Mouse (Mus musculus) forebrain, embryonic 13.5 days (tissue): ENCODE results near the gene Ppp4r4. TPM values are rescaled to one million over a fixed set of nuclear protein-coding genes. Genes with fewer than 3 reads are reported as not detected.

ENCODE experiments used
- ATAC-seq: fragments of 200-750 bp; cut with Nextera tagmentation; 2 replicates; pipeline ENCODE4 v1.8.0; 2017
- H3K27ac ChIP-seq: fragments of 300-500 bp; sonication (generic); 2 replicates; pipeline ENCODE4 v1.5.1; 2015; ENCODE audit warnings: inconsistent platforms, mild to moderate bottlenecking, moderate library complexity
- H3K27me3 ChIP-seq: fragments of 300-500 bp; sonication (generic); 2 replicates; pipeline ENCODE4 v1.6.1; 2015; ENCODE audit warnings: mild to moderate bottlenecking, inconsistent platforms
- H3K36me3 ChIP-seq: fragments of 300-500 bp; sonication (generic); 2 replicates; pipeline ENCODE4 v1.6.1; 2015; ENCODE audit warnings: mild to moderate bottlenecking, inconsistent platforms; ENCODE audit not compliant: poor library complexity, severe bottlenecking
- H3K4me1 ChIP-seq: fragments of 300-500 bp; sonication (generic); 2 replicates; pipeline ENCODE4 v1.6.1; 2015; ENCODE audit warnings: inconsistent platforms
- H3K4me2 ChIP-seq: fragments of 300-500 bp; sonication (generic); 2 replicates; pipeline ENCODE4 v1.6.1; 2015; ENCODE audit warnings: inconsistent platforms, mild to moderate bottlenecking, moderate library complexity
- H3K4me3 ChIP-seq: fragments of 300-500 bp; sonication (generic); 2 replicates; pipeline ENCODE4 v1.5.1; 2015; ENCODE audit warnings: mild to moderate bottlenecking, inconsistent platforms
- H3K9ac ChIP-seq: fragments of 300-500 bp; sonication (generic); 2 replicates; pipeline ENCODE4 v1.6.1; 2015; ENCODE audit warnings: mild to moderate bottlenecking, inconsistent platforms
- H3K9me3 ChIP-seq: fragments of 300-500 bp; sonication (generic); replicated peaks from 2 replicates; pipeline ENCODE4 v1.6.1; 2016; ENCODE audit warnings: inconsistent platforms
- WGBS: fragments of 180-500 bp; shearing (Covaris S2); methylation state at CpG from one replicate; pipeline ENCODE4 v1.1.7; 2015; 5-methylcytosine and 5-hydroxymethylcytosine counted together
- polyA plus RNA-seq: library from polyadenylated mRNA; unstranded; fragments of >200 nt; fragmentation: Nextera tagmentation; extraction: Ambion mirVana; gene quantifications from 2 replicates; pipeline ENCODE4 v1.2.1, GENCODE M21; 2015

The Ppp4r4 gene
- polyA plus RNA-seq, 1 experiment from 2014 or later = 1.8 TPM

DNA sequence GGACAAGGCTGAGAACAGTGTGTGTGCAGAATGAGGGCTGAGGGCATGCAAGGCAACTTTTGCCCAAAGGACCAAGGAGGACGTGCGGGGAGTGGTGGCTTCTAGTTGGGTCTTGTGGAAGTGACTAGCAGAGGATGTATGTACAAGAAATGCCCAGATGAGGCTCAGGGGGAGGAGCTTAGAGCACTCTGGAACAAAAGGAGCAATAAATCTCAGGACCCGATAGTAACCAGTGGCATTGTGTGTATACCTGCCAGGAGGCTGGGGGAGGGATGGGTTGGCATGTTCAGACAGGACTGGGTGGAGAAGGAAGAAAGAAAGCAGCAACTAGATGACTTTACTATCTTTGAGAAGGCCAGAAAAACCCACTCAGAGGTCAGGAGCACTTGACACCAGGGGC is 27.7 kb upstream of the Ppp4r4 start:
- 93% methylated on average over 3 of the region's 3 CpGs for whole genome bisulfite sequencing
- H3K4me1 ChIP-seq = no peaks in the 10 kb centered on the region
- H3K27ac ChIP-seq = no peak overlapping the region
- no peak overlapping the region for H3K9ac ChIP-seq
- no peak for ATAC-seq
- no peak overlapping the region for H3K4me2 ChIP-seq
- no peaks in the 10 kb centered on the region for H3K36me3 ChIP-seq
- no peaks in the 10 kb centered on the region for H3K9me3 ChIP-seq
- no peaks in the 10 kb centered on the region for H3K27me3 ChIP-seq
- H3K4me3 ChIP-seq = no peak overlapping the region

DNA sequence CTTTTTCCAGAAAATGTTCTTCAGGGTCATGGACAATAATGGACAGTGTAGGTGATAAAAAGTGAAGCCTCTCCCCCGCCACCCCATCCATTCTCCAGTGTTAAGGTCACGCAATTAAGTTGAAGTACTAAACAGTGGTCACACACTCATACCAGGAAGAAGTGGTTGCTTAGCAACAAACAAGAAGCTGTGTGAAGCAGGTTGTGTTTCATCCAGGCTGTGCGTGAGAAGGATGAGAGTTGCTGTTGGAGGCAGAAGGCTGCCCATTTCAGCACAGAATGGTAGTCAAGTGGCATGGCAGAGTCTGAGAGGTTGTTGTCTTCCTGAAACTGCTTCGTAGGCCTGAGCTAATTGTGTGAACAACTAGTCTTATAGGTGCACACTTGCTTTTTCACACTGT is 23.7 kb upstream of the Ppp4r4 start:
- H3K4me1 ChIP-seq = peaks cover 7% of the 10 kb centered on the region
- no peak overlapping the region for H3K4me2 ChIP-seq
- no peaks in the 10 kb centered on the region for H3K9me3 ChIP-seq
- H3K9ac ChIP-seq = no peak overlapping the region
- no peaks in the 10 kb centered on the region for H3K27me3 ChIP-seq
- H3K27ac ChIP-seq = no peak overlapping the region
- 56% methylated on average over 4 of the region's 4 CpGs for WGBS
- H3K36me3 ChIP-seq = no peaks in the 10 kb centered on the region
- no peak overlapping the region for H3K4me3 ChIP-seq
- ATAC-seq = no peak

DNA sequence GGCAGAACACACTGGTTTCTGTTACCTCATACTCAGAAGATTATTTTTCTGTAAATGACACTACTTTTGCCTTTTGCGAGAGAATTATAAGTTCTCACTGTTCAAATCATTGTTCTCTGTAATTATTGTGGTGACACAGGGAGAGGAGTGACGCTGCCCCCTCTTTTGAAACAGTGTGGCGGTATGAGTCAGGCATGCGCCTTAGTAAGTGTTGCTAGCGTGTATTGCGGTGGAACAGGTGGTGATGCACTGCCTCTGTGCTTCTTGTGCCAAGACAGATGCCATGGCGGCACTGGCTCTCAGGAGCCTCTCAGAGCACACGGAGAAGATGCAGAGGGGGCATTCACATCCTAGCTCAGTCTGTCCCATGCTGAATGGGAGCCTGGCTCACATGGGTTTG is 22.2 kb upstream of the Ppp4r4 start:
- Histone ChIP-seq H3K27ac (no peak overlapping the region), H3K4me3 (no peak overlapping the region), H3K9ac (no peak overlapping the region), H3K9me3 (no peaks in the 10 kb centered on the region), H3K36me3 (no peaks in the 10 kb centered on the region), H3K4me1 (peaks cover 15% of the 10 kb centered on the region), H3K27me3 (0 out of 2 replicates have a peak, but pooled peaks cover 3% of the 10 kb centered on the region), H3K4me2 (no peak overlapping the region)
- WGBS = 94% methylated on average over 8 of the region's 8 CpGs
- ATAC-seq = no peak

DNA sequence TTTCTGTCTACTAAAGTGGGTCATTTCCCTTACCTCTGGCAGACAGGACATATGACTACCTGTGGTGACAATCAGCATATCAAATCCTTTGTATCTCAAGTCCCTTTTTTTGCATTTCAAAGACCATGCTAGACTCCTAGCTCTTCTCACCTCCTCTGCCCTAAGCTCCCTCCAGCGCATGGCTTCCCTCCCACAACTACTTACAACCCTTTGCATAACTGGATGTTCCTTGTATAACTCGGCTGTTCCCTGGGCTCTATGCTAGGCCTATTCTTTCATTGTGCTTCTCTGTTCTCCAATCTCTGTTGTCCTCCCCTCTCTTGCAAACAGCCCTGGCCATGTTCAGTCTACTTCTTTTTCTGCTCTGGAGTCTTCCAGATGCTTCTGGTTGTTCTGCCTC is 20.5 kb upstream of the Ppp4r4 start:
- Histone ChIP-seq H3K4me1 (peaks cover 15% of the 10 kb centered on the region), H3K4me3 (no peak overlapping the region), H3K9me3 (no peaks in the 10 kb centered on the region), H3K36me3 (no peaks in the 10 kb centered on the region), H3K4me2 (no peak overlapping the region), H3K9ac (no peak overlapping the region), H3K27ac (no peak overlapping the region), H3K27me3 (0 out of 2 replicates have a peak, but pooled peaks cover 12% of the 10 kb centered on the region)
- WGBS = 57% methylated on average over 2 of the region's 2 CpGs
- ATAC-seq = no peak

DNA sequence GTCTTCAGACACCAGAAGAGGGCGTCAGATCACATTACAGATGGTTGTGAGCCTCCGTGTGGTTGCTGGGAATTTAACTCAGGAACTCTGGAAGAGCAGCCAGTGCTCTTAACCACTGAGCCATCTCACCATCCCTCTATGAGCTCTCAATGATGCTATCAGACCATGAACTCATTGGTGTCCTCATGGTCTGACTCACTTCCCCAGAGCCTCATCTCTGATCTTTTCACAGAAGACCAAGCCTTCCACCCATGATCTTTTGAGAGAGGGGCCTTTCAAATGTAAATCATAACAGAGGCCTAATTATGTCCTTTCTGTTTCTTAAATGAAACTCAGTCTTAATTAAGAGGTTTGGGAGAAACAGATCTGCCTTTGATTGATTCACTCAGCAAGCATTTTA is 19.0 kb upstream of the Ppp4r4 start:
- Histone ChIP-seq H3K4me2 (no peak overlapping the region), H3K9ac (no peak overlapping the region), H3K27ac (0 out of 2 replicates have a peak overlapping the region, but pooled peaks have one; percentile 14), H3K27me3 (0 out of 2 replicates have a peak, but pooled peaks cover 13% of the 10 kb centered on the region), H3K9me3 (no peaks in the 10 kb centered on the region), H3K36me3 (no peaks in the 10 kb centered on the region), H3K4me1 (peaks cover 15% of the 10 kb centered on the region), H3K4me3 (no peak overlapping the region)
- ATAC-seq = peak; percentile 65
- 47% methylated on average over 2 of the region's 2 CpGs for whole genome bisulfite sequencing

DNA sequence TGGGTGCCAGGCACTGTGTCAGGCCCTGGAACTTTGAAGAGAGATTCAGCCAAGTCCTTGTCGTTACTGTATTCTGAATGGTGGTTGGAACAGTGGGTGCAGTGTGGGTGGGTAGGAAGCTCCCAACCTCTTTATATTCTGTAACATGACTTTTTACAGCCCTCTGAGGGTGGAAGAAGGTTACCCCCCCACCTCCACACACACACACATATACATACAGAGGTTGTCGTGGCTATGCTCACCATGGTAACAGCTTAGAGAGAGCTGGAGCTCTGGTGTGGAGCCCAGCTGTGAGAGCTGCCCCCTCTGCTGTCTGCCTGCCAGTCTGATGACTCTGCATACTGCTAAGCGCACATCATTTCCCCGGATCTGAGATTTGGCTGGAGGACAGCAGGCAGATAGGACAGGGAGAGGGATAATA is 18.6 kb upstream of the Ppp4r4 start:
- 0 out of 2 replicates have a peak, but pooled peaks cover 13% of the 10 kb centered on the region for H3K27me3 ChIP-seq
- 7% methylated on average over 4 of the region's 4 CpGs for WGBS
- peak; percentile 89 for ATAC-seq
- H3K4me2 ChIP-seq = no peak overlapping the region
- H3K9ac ChIP-seq = no peak overlapping the region
- H3K27ac ChIP-seq = 0 out of 2 replicates have a peak overlapping the region, but pooled peaks have one; percentile 14
- no peak overlapping the region for H3K4me3 ChIP-seq
- no peaks in the 10 kb centered on the region for H3K36me3 ChIP-seq
- peaks cover 15% of the 10 kb centered on the region for H3K4me1 ChIP-seq
- H3K9me3 ChIP-seq = no peaks in the 10 kb centered on the region

DNA sequence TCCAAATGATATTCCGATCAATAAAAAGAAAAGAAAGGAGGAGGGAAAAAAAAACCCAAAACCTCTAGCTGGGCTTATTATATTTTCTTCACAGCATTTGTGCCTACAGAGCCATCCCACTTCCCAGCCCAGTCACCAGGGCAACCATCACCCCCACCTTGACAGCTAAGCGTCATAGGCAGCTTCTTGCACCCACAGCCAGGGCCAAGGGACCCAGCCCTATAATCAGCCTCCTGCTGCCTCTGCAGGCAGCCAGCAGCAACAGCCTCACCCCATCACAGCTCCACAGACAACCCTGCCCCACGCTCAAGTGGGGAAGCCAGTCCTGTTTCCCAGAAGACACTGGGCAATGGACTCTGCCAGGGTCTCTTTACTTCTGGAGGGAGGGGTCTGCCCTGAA is 17.7 kb upstream of the Ppp4r4 start:
- H3K36me3 ChIP-seq = no peaks in the 10 kb centered on the region
- no peak for ATAC-seq
- H3K27ac ChIP-seq = no peak overlapping the region
- H3K4me2 ChIP-seq = no peak overlapping the region
- 73% methylated on average over 3 of the region's 3 CpGs for WGBS
- H3K4me1 ChIP-seq = peaks cover 15% of the 10 kb centered on the region
- no peaks in the 10 kb centered on the region for H3K9me3 ChIP-seq
- no peak overlapping the region for H3K9ac ChIP-seq
- H3K27me3 ChIP-seq = 0 out of 2 replicates have a peak, but pooled peaks cover 13% of the 10 kb centered on the region
- no peak overlapping the region for H3K4me3 ChIP-seq

DNA sequence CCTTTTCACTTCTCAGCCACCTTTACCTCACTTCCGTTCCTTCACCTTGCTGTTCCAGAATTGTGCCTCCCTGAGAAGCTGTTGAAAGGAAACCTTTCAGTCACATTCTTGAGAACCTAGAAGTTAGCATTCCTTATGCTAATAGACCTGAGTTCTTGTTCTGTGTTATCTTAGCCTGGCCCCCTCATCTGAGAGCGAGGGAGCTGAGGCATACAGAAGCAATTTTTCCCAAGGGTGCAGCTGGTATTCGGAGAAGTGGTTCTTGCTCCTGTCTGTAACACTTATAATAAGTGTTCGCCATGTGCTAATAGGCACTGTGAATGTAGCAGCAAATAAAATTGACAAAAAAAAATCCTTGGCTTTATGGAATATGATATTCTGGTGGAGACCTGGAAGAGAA is 16.4 kb upstream of the Ppp4r4 start:
- Histone ChIP-seq H3K9ac (no peak overlapping the region), H3K27me3 (0 out of 2 replicates have a peak, but pooled peaks cover 13% of the 10 kb centered on the region), H3K27ac (no peak overlapping the region), H3K9me3 (no peaks in the 10 kb centered on the region), H3K4me2 (no peak overlapping the region), H3K36me3 (no peaks in the 10 kb centered on the region), H3K4me1 (peaks cover 15% of the 10 kb centered on the region), H3K4me3 (no peak overlapping the region)
- 81% methylated on average over 4 of the region's 4 CpGs for WGBS
- ATAC-seq = no peak

DNA sequence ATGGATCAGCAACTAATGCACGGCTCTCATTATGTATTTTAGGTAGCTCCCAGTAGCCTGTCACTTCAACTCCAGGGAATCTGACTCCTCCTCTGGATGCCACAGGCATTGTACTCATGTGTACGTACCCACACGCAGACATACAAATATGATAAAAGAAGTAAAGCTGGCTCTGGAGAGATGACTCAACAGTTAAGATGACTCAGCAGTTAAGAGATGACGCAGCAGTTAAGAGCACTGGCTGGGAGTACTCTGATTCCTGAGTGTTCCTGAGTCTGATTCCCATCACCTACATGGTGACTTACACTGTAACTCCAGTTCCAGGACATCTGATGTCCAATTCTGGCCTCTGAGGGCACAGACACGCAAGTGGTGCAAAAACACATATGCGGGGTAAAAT is 13.4 kb upstream of the Ppp4r4 start:
- Histone ChIP-seq H3K4me1 (peaks cover 5% of the 10 kb centered on the region), H3K27ac (no peak overlapping the region), H3K4me2 (no peak overlapping the region), H3K27me3 (0 out of 2 replicates have a peak, but pooled peaks cover 13% of the 10 kb centered on the region), H3K4me3 (no peak overlapping the region), H3K9me3 (peaks cover 5% of the 10 kb centered on the region), H3K36me3 (no peaks in the 10 kb centered on the region), H3K9ac (no peak overlapping the region)
- no peak for ATAC-seq
- WGBS = 94% methylated on average over 6 of the region's 6 CpGs

DNA sequence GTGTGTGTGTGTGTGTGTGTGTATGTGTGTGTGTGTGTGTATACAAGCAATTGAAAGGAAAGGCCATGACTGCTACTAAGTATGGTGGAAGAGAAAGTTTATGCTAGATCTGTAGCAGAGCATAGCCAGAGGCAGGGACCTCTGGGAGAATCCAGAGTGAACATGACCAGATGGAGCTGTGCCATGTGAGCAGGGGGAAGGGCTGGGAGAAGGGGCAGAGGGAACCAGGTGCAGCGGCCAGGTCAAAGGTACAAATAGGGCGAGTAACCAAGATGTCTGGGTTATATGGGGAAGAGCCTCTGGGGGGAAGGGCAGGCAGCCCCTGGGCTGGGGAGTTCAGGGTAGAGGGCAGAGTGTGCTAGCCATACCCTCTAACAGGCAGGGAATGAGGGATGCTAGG is 1.5 kb upstream of the Ppp4r4 start:
- H3K27me3 ChIP-seq = peaks cover 3% of the 10 kb centered on the region; the same call in 1 of the 2 replicates
- H3K4me3 ChIP-seq = no peak overlapping the region
- no peak overlapping the region for H3K4me2 ChIP-seq
- H3K4me1 ChIP-seq = peaks cover 11% of the 10 kb centered on the region
- H3K9me3 ChIP-seq = no peaks in the 10 kb centered on the region
- H3K27ac ChIP-seq = no peak overlapping the region
- 89% methylated on average over 2 of the region's 2 CpGs for WGBS
- ATAC-seq = no peak
- no peaks in the 10 kb centered on the region for H3K36me3 ChIP-seq
- no peak overlapping the region for H3K9ac ChIP-seq

DNA sequence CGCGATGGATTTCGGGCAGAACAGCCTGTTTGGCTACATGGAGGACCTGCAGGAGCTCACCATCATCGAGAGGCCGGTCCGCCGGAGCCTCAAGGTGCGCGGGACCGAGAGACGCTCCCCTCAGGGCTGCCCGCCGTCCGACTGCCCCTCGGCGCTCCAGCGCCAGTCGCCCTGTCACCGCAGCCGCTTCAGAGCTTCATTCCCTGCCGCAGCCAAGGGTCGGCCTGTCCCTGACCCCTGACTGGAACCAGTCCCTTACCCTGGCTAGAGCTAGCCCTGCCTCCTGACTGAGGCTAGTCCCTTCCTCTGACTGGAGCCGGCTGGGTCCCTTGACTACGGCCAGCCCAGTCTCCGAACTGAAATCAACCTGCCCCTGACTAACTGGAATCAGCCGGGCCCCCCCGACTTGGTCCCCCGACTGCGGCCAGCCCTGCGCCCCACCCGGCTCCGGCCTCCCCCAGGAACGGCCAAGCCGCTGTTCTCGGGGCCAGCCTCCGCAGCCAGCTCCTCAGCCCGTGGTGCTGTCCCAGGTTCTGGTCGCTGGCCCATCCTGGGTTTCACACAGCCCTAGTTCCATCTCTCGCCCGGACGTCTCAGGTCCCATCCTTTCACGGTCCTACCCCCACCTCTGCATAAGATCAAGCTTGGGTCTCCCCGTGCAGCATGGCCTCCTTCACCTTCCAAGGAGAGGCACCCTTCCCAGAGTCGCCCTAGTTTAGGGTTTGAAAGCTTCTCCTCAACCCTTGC is 739 bp downstream of the Ppp4r4 start:
- Histone ChIP-seq H3K9ac (peak overlapping the region; percentile 78), H3K4me2 (peak overlapping the region; percentile 95), H3K4me3 (peak overlapping the region; percentile 67), H3K27me3 (peaks cover 3% of the 10 kb centered on the region; the same call in 1 of the 2 replicates), H3K27ac (no peak overlapping the region), H3K36me3 (no peaks in the 10 kb centered on the region), H3K9me3 (no peaks in the 10 kb centered on the region), H3K4me1 (peaks cover 11% of the 10 kb centered on the region)
- ATAC-seq = peak; percentile 70
- WGBS = under 1% methylated on average over 44 of the region's 44 CpGs

DNA sequence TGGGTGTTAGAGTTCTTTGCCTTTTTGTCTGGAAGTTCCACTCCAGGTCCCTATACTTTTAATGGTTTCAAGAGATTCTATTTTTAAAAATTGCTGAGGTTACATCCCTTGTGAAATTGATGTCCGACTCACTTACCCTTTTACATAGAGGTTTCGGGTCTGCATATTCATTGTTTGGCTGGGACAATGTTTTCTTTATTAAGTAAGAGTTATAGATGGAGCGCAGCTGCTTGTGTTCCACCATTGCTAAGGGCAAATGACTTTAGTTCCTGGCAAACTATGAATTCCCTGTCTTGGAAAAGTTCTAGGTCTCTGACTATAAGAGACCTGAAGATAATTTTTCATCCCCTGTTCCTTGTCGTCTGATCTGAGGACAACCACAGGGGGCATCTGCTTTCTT is 8.3 kb downstream of the Ppp4r4 start:
- Histone ChIP-seq H3K4me2 (no peak overlapping the region), H3K4me1 (no peaks in the 10 kb centered on the region), H3K27me3 (no peaks in the 10 kb centered on the region), H3K9ac (no peak overlapping the region), H3K9me3 (no peaks in the 10 kb centered on the region), H3K27ac (no peak overlapping the region), H3K4me3 (no peak overlapping the region), H3K36me3 (no peaks in the 10 kb centered on the region)
- WGBS = 77% methylated on average over 4 of the region's 4 CpGs
- no peak for ATAC-seq

DNA sequence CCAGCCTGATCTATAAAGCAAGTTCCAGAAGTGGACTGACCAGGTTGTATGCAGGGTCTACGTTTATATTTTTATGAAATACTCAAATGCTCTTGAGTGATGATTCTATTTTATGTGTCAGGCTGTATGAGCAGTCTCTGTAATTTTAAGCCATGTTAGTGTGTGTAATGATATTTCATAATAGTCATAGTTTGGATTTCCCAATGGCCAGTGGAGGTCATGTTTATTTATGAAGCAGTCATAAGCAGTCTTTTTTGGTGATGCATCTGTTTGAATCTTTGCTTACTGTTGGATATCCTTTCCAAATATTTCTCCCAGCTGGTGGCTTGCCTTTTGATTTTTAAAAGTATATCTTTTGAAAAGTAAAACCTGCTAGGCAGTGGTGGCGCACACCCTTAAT is 11.3 kb downstream of the Ppp4r4 start:
- Histone ChIP-seq H3K4me1 (no peaks in the 10 kb centered on the region), H3K9me3 (no peaks in the 10 kb centered on the region), H3K9ac (no peak overlapping the region), H3K27ac (no peak overlapping the region), H3K4me2 (no peak overlapping the region), H3K27me3 (no peaks in the 10 kb centered on the region), H3K36me3 (no peaks in the 10 kb centered on the region), H3K4me3 (no peak overlapping the region)
- ATAC-seq = no peak
- 85% methylated on average over 2 of the region's 2 CpGs for WGBS
